Mouse (Mus musculus) cerebellum, postnatal 4 days (tissue): ENCODE data around the gene Eif5.
"Not testable (repeated sequence)": the region's sequence is repeated elsewhere in the genome, so short reads cannot be mapped to it uniquely, and the experiment has no call there.

ENCODE experiments used
- DNase-seq, 2 experiments: peaks; one replicate each; pipeline ENCODE4 v3.0.0; 2022; ENCODE audit warnings: low spot score in 2 of 2, mixed read lengths in 1 of 2

Gene Eif5

GRCm38 (mm10) chr12:111524883-111525282 lies 12.9 kb upstream of the Eif5 start:
- DNase-seq = no peak

DNA sequence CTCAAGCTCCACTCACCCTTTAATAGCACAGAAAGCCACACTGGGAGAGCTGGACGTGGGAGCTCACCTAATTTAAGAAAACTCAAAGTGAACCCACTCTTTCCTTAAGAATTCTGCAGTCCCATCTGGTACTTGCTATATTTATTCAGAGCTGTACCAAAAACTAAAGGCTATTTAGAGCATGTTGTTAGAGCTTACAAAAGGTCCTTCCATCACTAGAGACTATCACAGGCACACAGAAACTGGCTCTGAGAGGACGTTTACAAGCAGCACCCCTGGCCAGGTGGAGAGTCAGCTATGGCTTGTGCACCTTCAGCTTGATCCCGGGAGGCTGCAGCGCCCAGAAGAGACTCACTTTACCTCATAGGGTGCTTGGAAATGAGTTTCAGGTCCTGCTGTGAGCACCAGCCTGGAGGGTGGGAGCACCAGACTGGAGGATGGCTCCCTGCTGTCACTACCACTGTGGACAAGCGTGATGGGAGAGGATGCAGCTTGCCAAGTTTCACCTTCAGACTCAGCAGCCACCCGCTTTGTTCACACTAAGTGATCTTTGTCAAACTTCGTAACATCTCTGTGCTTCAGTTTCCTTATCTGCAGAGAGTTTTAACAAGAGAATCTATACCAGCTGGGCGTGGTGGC lies 10.1 kb upstream of the Eif5 start:
- no peak for DNase-seq

DNA sequence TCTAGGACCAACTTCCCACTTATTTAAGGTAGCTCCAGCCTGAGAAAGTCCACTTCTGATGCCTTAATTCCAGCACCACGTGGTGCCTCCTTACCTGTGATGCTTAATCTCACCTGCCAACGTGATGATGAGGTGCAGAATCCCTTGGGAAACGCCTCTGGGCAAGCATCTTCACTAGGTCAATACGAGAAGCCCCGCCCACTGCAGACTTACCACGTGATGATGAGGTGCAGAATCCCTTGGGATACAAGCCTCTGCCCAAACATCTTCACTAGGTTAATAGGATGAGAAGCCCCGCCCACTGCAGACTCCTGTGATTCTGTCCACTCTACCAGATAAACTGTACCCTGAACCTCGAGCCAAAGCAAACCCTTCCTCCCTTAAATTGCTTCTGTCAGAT lies 8.6 kb upstream of the Eif5 start:
- no peak for DNase-seq

DNA sequence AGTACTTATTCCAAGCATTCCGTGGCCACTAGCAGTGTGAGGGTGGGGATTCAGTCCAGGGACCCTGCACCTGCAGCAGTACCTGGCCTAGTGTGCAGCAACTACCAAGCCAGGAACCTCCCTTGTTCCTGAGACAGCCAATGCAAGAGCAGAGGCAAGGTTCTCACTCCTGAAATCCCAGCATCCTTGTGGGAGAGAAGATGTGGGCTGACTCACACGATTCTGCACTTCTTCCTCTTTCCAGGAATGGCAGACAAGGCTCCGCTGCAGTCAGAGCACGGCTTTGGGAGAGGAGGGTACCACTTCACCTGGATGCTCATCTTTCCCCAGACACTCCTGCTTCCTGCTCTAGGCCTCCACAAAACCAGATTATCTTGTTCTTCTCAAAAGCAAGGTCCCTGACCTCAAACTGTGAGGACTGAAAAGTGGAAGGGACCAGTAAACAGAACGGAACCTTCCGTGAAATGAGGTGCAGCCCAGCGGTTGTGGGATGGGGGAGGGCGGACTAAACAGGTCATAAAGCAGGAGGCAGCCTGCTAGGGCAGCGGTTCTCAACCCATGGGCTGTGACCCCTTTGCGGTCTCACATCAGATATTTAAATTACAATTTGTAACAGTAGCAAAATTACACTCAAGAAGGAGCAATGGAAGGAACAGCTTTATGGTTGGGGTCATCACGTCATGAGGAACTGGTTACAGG lies 4.6 kb upstream of the Eif5 start:
- DNase-seq = no peak

DNA sequence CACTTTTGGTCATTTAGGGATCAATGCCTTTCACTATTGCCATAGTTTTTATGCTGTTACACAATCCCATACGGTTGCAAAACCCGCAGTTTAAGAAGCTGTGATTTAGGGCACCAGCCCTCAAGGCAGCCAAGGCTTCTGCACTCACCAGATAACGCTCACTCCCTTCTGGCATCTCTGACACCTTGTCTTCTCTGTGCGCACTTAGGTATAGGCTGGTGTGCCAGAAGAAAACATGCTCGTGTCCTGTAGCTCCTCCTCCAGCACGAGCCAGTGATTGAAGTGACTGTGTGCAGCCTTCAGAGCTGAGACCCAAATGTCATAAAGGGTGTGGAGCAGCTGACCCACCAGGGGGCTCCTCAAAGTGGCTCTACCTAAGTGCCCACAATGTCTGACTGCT lies 2.5 kb upstream of the Eif5 start:
- no peak for DNase-seq

DNA sequence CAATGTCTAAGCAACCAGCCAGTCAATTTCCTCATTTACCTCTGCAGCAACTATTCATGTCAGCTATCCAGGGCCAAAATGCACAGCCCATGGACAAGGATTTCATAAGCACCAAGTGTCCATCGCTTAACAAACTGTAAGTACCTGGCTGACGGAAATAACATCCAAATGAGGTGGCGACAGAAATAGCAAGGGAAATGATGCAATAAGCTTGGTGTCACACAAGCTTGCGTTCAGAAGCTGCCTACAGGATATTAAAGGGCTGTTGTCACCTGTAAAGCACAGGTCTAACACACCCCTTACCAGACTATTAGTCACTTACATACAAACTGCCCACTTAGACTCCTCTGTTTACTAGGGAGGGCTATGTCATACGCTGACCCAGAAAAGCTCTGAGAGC lies 2.1 kb upstream of the Eif5 start:
- no peak for DNase-seq

- DNase-seq = no peak
These were observed 1.1 kb upstream of the Eif5 start for GRCm38 (mm10) chr12:111536746-111537145.

- DNase-seq = no peak
These were observed 475 bp upstream of the Eif5 start for GRCm38 (mm10) chr12:111537341-111537740.

DNA sequence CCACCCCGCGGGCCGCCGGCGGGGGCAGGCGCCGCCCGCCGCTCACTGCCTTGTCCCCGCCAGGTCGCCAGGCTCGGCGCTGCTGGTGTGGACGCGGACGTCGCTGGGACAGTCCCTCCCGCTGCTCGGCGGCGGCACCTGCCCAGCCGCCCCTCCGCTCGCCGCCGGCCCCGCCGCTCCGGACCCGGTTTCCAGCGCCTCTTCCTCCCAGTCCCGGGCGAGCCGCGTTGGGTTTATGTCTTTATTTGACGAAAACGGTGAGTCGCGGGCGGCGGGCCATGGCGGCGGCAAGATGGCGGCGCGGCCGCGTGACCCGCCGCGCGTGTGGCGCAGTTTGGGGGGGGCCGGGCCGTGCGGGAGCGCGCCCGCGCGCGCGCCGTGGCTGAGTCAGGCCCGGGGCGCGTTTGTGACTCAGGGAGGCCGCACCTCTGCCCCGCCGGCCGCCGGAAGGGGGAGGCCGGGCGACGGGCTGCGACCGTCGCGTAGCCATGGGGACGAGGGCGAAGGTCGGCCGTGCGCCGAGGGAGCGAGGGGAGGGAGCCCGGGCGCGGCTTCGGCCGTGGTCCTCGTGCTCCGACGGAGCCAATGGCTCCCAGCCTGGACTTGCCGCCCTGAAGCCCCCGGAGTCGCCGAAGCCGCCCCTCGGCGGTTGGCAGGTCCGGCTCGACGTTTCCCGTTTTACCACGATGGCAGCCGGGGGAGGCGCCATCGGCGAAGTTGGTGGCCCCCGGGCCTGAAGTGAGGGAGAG lies 650 bp downstream of the Eif5 start:
- peak; percentile 67 to 84 for DNase-seq

DNA sequence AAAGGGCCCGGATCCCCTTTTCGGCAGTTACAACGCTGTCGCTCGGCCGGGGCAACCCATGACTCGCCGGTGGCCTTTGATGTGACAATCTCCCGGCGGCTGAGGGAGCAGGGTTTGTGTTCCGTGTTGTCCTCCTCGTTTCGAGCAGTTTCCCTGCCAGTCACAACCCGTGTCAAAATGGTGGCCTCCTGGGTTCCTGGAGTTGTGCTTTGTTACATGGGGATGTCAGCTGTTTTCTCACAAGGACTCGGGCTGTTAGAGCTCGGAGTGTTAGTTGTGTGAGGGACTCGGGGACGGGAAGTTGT lies 1.2 kb downstream of the Eif5 start:
- DNase-seq = no peak

- DNase-seq = no peak
These were observed 9.3 kb downstream of the Eif5 start for GRCm38 (mm10) chr12:111547070-111547469.

DNA sequence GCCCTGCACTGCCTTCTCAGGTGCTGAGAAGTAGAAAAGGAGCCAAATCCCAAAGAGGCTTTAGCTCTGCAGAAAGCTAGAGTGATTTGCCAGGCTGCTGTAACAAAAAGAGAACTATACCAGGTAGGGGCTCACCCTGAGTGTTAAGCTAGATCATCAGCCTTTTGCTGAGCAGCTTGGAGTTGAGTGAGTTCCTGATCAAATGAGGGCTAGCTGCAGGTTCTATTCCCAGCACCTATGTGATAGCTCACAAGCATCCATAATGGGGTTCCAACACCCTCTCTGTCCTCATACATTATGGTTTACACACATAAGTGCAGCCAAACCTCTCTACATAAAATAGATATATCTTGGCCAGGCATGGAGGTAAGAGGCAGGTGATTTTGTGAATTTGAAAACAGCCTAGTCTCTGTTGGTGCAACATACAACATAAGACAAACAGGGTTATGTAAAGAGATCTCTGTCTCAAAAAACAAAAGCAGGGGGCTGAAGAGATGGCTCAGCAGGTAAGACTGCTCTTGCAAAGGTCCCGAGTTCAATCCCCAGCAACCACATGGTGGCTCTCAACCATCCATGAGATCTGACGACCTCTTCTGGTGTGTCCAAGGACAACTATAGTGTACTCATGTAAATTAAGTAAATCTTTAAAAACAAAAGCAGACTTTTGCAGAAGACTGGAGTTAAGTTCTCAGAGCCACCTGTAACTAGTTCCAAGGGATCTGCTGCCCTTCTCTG lies 10.9 kb downstream of the Eif5 start:
- no peak for DNase-seq

GRCm38 (mm10) chr12:111550679-111551078 lies 12.9 kb downstream of the Eif5 start:
- no peak for DNase-seq

DNA sequence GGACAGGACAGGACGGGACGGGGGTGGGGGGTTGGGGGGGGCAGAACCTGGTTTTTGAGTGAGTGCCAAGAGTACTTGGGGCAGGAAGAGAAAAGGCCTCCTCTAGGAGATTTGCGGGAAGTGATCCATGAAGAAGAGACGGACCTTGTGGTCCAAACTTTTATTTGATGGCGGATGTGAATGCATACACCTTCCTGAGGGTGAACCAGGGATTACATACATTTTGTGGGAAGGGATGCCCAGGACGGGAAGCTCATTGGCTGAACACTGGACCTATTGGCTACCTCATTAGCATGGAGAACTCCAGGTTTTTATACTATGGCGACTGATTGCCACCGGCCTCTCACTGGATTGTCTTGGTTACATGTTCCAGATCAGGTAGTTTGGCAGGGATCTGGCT lies 14.5 kb downstream of the Eif5 start:
- no peak for DNase-seq

- no peak for DNase-seq
These were observed 17.5 kb downstream of the Eif5 start for GRCm38 (mm10) chr12:111555357-111555756.

- DNase-seq = not testable (repeated sequence)
These were observed 18.1 kb downstream of the Eif5 start for GRCm38 (mm10) chr12:111555893-111556292.

DNA sequence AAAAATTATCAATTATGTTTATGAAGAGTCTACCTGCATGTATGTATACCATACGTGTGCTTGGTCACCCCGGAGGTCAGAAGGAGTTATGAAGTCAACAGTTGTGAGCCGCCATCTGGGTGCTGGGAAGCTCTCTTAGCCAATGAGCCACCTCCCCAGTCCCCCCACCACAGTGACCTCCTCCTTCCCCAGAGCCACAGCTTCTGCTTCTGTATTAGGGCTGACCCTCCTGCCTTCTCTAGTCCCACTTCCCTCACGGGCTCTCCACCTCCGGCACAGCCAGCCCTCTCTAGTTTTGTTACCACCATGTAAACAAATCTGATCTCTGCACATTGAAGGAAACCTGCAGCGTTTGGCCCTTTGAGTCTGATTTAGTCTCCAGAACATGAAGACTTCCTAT lies 19.7 kb downstream of the Eif5 start:
- DNase-seq = no peak

- no peak for DNase-seq
These were observed 20.8 kb downstream of the Eif5 start for GRCm38 (mm10) chr12:111558655-111559054.

DNA sequence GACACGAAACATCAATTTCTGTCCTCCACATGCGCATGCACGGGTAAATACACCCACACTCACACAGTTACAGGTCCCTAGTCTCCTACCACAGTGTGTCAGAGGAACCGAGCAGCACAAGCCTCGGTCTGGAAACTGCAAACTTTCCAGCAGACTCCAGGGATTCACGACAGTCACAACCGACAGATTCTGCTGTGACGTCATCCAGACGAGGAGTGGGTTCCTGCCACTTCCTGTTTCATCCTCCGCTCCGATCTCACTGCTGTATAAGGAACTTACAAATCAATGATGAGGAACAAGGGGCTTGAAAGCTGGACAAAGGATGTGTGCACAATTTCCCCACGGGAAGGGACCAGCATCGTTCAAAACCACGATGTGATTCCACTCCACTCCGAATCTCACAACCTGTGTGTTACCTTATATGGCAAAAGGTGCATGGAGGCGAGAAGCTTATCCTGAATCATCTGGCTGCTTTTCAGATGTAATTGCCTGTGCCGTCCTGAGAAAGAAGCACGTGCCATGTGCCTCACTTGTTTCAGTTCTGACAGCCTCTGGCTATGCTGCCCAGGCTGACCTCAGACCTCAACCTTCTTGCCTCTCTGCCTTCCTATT lies 21.9 kb downstream of the Eif5 start:
- DNase-seq = no peak

GRCm38 (mm10) chr12:111560286-111560685 lies 22.5 kb downstream of the Eif5 start:
- no peak for DNase-seq

- no peak for DNase-seq
These were observed 24.5 kb downstream of the Eif5 start for GRCm38 (mm10) chr12:111562276-111562814.
